Mouse (Mus musculus) cerebellum, adult (tissue): ENCODE data around the gene Cdc6.

Experiments
- ATAC-seq: cut with Nextera tagmentation; 2 replicates; pipeline ENCODE4 v1.9.2; 2017; ENCODE audit warnings: mild to moderate bottlenecking, moderate library complexity, mixed read lengths; ENCODE audit not compliant: insufficient number of reproducible peaks, low FRiP score, low TSS enrichment

The Cdc6 gene

GRCm38 (mm10) chr11:98907437-98908173 is at the start of gene Cdc6:
Cdc6 (plus strand) TSS chr11:98907801.
- ATAC-seq = peak; percentile 91

DNA sequence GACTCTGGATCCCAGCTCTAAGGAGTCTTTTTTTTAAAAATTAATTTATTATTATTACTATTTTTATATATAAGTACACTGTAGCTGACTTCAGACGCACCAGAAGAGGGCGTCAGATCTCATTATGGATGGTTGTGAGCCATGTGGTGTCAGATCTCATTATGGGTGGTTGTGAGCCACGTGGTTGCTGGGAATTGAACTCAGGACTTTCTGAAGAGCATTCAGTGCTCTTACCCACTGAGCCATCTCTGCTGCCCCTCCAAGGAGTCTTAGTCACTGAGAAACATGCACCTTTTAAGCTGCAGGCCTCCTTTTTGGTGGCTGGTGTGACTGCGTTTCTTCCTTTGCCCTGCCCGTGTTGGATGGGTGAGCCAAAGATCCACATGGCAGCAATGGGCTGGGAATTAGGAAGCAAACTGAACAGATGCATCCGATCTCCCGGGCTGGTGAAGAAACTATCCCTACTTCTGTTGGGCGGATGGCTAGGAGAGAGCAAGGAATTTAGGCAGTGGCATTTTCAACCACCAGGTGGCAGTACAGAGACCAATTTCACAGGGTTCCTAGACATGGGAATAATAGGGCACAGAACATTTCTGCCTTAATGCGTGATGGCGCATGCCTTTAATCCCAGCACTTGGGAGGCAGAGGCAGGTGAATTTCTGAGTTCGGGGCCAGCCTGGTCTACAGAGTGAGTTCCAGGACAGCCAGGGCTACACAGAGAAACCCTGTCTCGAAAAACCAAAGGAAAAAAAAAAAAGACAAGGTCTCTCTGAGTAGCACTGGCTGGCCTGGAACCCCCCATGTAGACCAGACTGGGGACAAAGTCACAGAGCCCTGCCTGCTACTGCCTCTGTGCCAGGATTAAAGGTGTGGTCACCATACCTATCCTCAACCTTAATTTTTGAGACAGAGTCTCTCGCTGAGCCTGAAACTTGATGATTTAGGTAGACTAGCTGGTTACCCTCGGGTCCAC is 48.6 kb upstream of the Cdc6 start:
- ATAC-seq = 0 out of 2 replicates have a peak, but pooled peaks have one; percentile 52

DNA sequence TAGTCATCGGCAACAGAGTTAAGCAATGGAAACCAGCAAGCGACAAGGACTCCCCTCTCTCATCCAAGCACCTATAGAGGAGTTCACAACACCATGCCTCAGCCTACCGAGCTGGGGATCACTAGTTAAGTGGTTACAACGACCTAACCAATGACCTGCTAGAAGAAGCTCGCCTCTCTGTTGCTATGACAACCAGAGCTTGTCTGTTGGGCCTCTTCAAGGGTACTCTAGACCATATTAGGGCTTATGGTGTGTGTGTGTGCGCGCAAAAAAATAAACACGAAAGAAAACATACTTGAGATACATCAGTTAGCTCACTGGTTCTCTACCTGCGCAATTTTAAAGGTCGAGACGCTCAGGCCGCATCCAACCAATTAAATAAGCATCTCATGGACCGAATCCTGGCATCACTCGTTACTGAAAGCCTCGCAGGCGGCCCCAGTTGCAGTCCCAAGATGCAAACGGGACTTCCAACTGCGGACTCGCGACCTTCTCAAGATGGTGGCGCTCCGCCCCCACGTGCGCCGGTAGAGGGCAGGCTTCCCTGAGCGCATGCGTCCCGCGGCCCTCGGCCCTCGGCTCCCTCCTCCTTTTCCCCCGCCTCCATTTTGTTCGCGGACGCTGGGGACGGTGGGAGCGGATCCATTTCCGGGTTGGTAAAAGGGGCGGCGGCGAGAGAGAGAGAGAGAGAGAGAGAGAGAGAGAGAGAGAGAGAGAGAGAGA is 44.4 kb upstream of the Cdc6 start, which contains the start of gene Wipf2:
Gene Wipf2 (plus strand): TSS at position 611 of the 723 bp plus-strand sequence.
- peak; percentile 78; the same call in 1 of the 2 replicates for ATAC-seq

- no peak for ATAC-seq
Observed at GRCm38 (mm10) chr11:98863751-98864429, 43.7 kb upstream of the Cdc6 start.

GRCm38 (mm10) chr11:98867293-98867692 is 40.3 kb upstream of the Cdc6 start:
- no peak for ATAC-seq

- ATAC-seq = no peak
Observed at GRCm38 (mm10) chr11:98869906-98870305, 37.7 kb upstream of the Cdc6 start.

- ATAC-seq = no peak
Observed at GRCm38 (mm10) chr11:98870791-98871190, 36.8 kb upstream of the Cdc6 start.

GRCm38 (mm10) chr11:98871416-98871815 is 36.2 kb upstream of the Cdc6 start:
- ATAC-seq = no peak

- ATAC-seq = peak; percentile 40; the same call in 1 of the 2 replicates
Observed at GRCm38 (mm10) chr11:98872040-98872439, 35.6 kb upstream of the Cdc6 start.

- ATAC-seq = no peak
Observed at GRCm38 (mm10) chr11:98873900-98874299, 33.7 kb upstream of the Cdc6 start.

GRCm38 (mm10) chr11:98877001-98877400 is 30.6 kb upstream of the Cdc6 start:
- ATAC-seq = no peak

DNA sequence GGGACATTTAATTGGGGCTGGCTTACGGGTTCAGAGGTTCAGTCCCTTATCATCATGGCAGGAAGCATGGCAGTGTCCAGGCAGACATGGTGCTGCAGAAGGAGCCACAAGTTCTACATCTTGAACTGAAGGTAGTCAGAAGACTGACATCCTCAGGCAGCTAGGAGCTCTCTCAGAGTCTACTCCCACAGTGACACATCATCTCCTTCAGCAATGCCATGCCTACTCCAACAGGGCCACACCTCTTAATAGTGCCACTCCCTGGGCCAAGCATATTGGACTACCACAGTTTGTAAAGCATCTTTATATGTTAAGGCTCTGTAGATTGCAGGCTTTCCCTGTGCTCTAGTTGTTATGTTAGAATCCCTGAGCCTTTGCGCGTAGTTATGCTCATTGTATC is 19.9 kb upstream of the Cdc6 start:
- ATAC-seq = no peak

DNA sequence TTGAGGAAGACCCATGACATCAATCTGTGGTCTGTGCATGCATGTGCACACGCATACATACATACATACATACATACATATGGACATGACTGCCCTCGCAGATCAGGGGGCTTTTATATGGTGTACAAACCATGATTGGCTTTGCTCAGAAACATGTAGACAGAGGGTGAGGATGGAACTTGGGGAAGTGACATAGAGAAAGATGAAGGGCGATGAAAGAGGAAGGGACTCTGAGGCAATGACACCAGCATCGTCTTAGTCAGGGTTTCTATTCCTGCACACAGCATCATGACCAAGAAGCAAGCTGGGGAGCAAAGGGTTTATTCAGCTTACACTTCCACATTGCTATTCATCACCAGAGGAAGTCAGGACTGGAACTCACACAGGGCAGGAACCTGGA is 18.5 kb upstream of the Cdc6 start:
- no peak for ATAC-seq

DNA sequence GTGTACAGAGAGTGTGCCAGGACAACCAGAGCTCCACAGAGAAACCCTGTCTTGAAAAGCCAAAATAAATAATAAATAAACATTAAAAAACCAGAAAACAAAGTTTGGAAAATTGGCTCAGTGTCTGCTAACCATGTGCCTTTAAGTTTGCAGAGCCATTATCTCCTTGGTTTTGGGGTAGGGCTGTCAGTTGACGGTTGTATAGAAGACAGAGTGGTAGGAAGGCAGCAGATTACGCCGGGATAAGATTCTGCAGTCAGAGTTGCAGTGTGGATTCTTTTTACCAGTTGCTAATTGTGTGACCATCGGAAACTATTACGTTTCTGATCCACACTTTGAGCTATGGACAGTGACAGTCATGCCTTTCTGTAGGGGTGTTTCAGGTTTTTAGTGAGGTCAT is 17.6 kb upstream of the Cdc6 start:
- no peak for ATAC-seq

DNA sequence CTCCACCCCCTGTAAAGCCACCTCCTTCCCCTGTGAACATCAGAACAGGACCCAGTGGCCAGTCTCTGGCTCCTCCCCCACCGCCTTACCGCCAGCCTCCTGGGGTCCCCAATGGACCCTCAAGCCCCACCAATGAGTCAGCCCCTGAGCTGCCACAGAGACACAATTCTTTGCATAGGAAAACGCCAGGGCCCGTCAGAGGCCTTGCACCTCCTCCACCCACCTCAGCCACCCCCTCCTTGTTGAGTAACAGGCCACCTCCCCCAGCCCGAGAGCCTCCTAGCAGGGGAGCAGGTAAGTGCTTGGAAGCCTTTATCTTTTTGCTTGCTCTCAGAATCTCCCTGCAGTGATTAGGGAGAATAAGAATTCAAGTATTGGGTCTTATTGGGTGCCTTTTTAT is 15.2 kb upstream of the Cdc6 start:
- ATAC-seq = no peak

GRCm38 (mm10) chr11:98900529-98901125 is 7.0 kb upstream of the Cdc6 start:
- no peak for ATAC-seq

GRCm38 (mm10) chr11:98902621-98903245 is 4.9 kb upstream of the Cdc6 start:
- ATAC-seq = no peak

DNA sequence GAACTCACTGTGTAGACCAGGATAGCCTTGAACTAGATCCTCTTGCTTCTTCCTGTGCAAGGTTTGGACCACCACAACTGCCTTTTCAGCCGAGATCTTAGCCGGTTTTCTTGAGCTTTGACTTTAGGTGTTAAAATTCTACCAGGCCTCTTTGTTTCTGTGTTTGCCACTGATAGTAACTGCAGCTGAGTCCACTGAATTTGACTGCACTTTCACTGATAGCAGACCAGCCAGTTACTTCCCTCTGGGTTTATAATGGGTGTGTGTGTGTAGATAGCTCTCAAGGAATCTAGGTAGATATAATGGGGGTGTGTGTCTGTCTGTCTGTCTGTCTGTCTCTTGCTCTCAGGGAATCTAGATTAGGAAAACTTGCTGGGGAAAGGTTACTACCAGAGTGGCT is 3.0 kb upstream of the Cdc6 start:
- ATAC-seq = no peak

DNA sequence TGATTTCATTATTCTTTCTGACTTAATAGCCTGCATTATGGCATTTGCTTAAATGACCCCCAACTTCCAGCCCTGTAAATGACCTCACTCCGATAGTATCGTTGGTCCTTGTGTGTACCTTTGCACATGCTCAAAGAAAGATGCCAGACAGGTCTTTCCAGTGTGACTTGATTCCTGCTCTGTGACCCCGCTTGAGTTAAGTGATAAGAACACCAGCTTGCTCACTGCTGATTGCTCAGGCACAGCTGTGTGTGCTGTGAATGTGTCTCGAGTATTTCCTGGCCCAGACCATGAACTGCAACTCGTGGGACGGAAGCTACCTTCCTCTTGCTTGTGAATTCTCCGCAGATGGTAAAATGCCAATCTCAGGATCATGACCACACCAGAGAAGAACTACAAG is 2.6 kb upstream of the Cdc6 start:
- no peak for ATAC-seq
